Mouse (Mus musculus) heart, embryonic 16.5 days (tissue): Measurements from ENCODE around the gene Slamf9. TPM values are rescaled to one million over a fixed set of nuclear protein-coding genes. Genes with fewer than 3 reads are reported as not detected.

Experiments used
- ATAC-seq: fragments of 200-750 bp; cut with Nextera tagmentation; replicated peaks from 2 replicates; pipeline ENCODE4 v1.8.0; 2017; ENCODE audit warnings: moderate number of reproducible peaks; ENCODE audit not compliant: insufficient read depth, low FRiP score; ENCODE audit errors: extremely low read depth
- H3K27ac ChIP-seq: fragments of 300-500 bp; sonication (generic); 2 replicates; pipeline ENCODE4 v1.5.1; 2014; ENCODE audit warnings: mild to moderate bottlenecking, low read length, control low read depth, moderate library complexity
- H3K27me3 ChIP-seq: fragments of 300-500 bp; sonication (generic); 2 replicates; pipeline ENCODE4 v1.6.1; 2014; ENCODE audit warnings: low read length, mixed read lengths; ENCODE audit not compliant: control insufficient read depth, insufficient read depth
- H3K36me3 ChIP-seq: fragments of 300-500 bp; sonication (generic); 2 replicates; pipeline ENCODE4 v1.6.1; 2014; ENCODE audit not compliant: control insufficient read depth, insufficient read depth
- H3K4me1 ChIP-seq: fragments of 300-500 bp; sonication (generic); 2 replicates; pipeline ENCODE4 v1.6.1; 2014; ENCODE audit warnings: low read length, mixed read lengths; ENCODE audit not compliant: control insufficient read depth, insufficient read depth
- H3K4me2 ChIP-seq: fragments of 300-500 bp; sonication (generic); 2 replicates; pipeline ENCODE4 v1.6.1; 2014; ENCODE audit warnings: low read depth, mild to moderate bottlenecking, control low read depth, low read length
- H3K4me3 ChIP-seq: fragments of 300-500 bp; sonication (generic); 2 replicates; pipeline ENCODE4 v1.5.1; 2014; ENCODE audit warnings: mild to moderate bottlenecking, control low read depth, low read length
- H3K9ac ChIP-seq: fragments of 300-500 bp; sonication (generic); 2 replicates; pipeline ENCODE4 v1.6.1; 2014; ENCODE audit warnings: low read length, control low read depth
- H3K9me3 ChIP-seq: fragments of 300-500 bp; sonication (generic); replicated peaks from 2 replicates; pipeline ENCODE4 v1.6.1; 2016; ENCODE audit warnings: low read length; ENCODE audit not compliant: control insufficient read depth
- WGBS: fragments of 180-500 bp; shearing (Covaris S2); extraction: QIAGEN DNeasy Blood & Tissue Kit; methylation state at CpG from one replicate; pipeline ENCODE4 v1.1.7; 2014; 5-methylcytosine and 5-hydroxymethylcytosine counted together
- polyA plus RNA-seq: library from polyadenylated mRNA; unstranded; fragments of >200 nt; fragmentation: Nextera tagmentation; extraction: Ambion mirVana; gene quantifications from 2 replicates; pipeline ENCODE4 v1.2.1, GENCODE M21; 2015

Slamf9 gene
- polyA plus RNA-seq, 1 experiment from 2014 or later: 0.95 TPM

GRCm38 (mm10) chr1:172433851-172434165 lies 41.4 kb upstream of the Slamf9 start:
- H3K9ac ChIP-seq: no peak overlapping the region
- H3K27me3 ChIP-seq: no peaks in the 10 kb centered on the region
- ATAC-seq: no peak
- H3K27ac ChIP-seq: no peak overlapping the region
- H3K36me3 ChIP-seq: no peaks in the 10 kb centered on the region
- 74% methylated on average over 4 of the region's 4 CpGs for WGBS
- H3K4me1 ChIP-seq: peaks cover 24% of the 10 kb centered on the region
- H3K4me3 ChIP-seq: no peak overlapping the region
- no peaks in the 10 kb centered on the region for H3K9me3 ChIP-seq
- H3K4me2 ChIP-seq: no peak overlapping the region

GRCm38 (mm10) chr1:172436785-172437184 lies 38.4 kb upstream of the Slamf9 start:
- H3K9me3 ChIP-seq: no peaks in the 10 kb centered on the region
- no peak overlapping the region for H3K4me3 ChIP-seq
- no peak overlapping the region for H3K4me2 ChIP-seq
- no peak for ATAC-seq
- WGBS: 29% methylated on average over 6 of the region's 6 CpGs
- no peak overlapping the region for H3K27ac ChIP-seq
- H3K27me3 ChIP-seq: no peaks in the 10 kb centered on the region
- peaks cover 20% of the 10 kb centered on the region for H3K4me1 ChIP-seq
- H3K9ac ChIP-seq: no peak overlapping the region
- no peaks in the 10 kb centered on the region for H3K36me3 ChIP-seq

- H3K36me3 ChIP-seq: no peaks in the 10 kb centered on the region
- H3K4me2 ChIP-seq: no peak overlapping the region
- H3K4me3 ChIP-seq: no peak overlapping the region
- no peak overlapping the region for H3K27ac ChIP-seq
- peaks cover 3% of the 10 kb centered on the region; the same call in 1 of the 2 replicates for H3K4me1 ChIP-seq
- no peak for ATAC-seq
- 67% methylated on average over 2 of the region's 2 CpGs for WGBS
- no peak overlapping the region for H3K9ac ChIP-seq
- H3K9me3 ChIP-seq: no peaks in the 10 kb centered on the region
- no peaks in the 10 kb centered on the region for H3K27me3 ChIP-seq
These were observed 36.5 kb upstream of the Slamf9 start for GRCm38 (mm10) chr1:172438621-172439020.

- H3K9ac ChIP-seq: no peak overlapping the region
- no peak overlapping the region for H3K4me2 ChIP-seq
- 83% methylated on average over 3 of the region's 3 CpGs for WGBS
- no peaks in the 10 kb centered on the region for H3K27me3 ChIP-seq
- H3K4me3 ChIP-seq: no peak overlapping the region
- H3K36me3 ChIP-seq: no peaks in the 10 kb centered on the region
- 0 out of 2 replicates have a peak, but pooled peaks cover 3% of the 10 kb centered on the region for H3K4me1 ChIP-seq
- no peaks in the 10 kb centered on the region for H3K9me3 ChIP-seq
- no peak overlapping the region for H3K27ac ChIP-seq
- ATAC-seq: no peak
These were observed 34.6 kb upstream of the Slamf9 start for GRCm38 (mm10) chr1:172440521-172440920.

GRCm38 (mm10) chr1:172441935-172442445 lies 33.2 kb upstream of the Slamf9 start:
- ATAC-seq: no peak
- WGBS: 76% methylated on average over 9 of the region's 9 CpGs

GRCm38 (mm10) chr1:172450226-172450625 lies 24.9 kb upstream of the Slamf9 start:
- no peak for ATAC-seq
- WGBS: 11% methylated on average over 2 of the region's 2 CpGs

More at GRCm38 (mm10) chr1:172441935-172442445, 33.2 kb upstream of the Slamf9 start:
- Histone ChIP-seq H3K9ac (no peak overlapping the region), H3K4me2 (no peak overlapping the region), H3K9me3 (no peaks in the 10 kb centered on the region), H3K4me1 (no peaks in the 10 kb centered on the region), H3K4me3 (no peak overlapping the region), H3K27me3 (no peaks in the 10 kb centered on the region), H3K36me3 (no peaks in the 10 kb centered on the region), H3K27ac (no peak overlapping the region)

GRCm38 (mm10) chr1:172450848-172451470 lies 24.2 kb upstream of the Slamf9 start:
- Histone ChIP-seq H3K9me3 (no peaks in the 10 kb centered on the region), H3K4me3 (no peak overlapping the region), H3K9ac (no peak overlapping the region), H3K4me2 (no peak overlapping the region), H3K36me3 (no peaks in the 10 kb centered on the region), H3K4me1 (no peaks in the 10 kb centered on the region), H3K27ac (no peak overlapping the region), H3K27me3 (no peaks in the 10 kb centered on the region)
- 39% methylated on average over 17 of the region's 17 CpGs for WGBS
- no peak for ATAC-seq

More at GRCm38 (mm10) chr1:172450226-172450625, 24.9 kb upstream of the Slamf9 start:
- H3K36me3 ChIP-seq: no peaks in the 10 kb centered on the region
- H3K4me1 ChIP-seq: no peaks in the 10 kb centered on the region
- no peak overlapping the region for H3K4me2 ChIP-seq
- no peaks in the 10 kb centered on the region for H3K9me3 ChIP-seq
- H3K4me3 ChIP-seq: no peak overlapping the region
- no peak overlapping the region for H3K9ac ChIP-seq
- no peaks in the 10 kb centered on the region for H3K27me3 ChIP-seq
- H3K27ac ChIP-seq: no peak overlapping the region

GRCm38 (mm10) chr1:172452911-172453310 lies 22.2 kb upstream of the Slamf9 start:
- no peaks in the 10 kb centered on the region for H3K36me3 ChIP-seq
- H3K4me2 ChIP-seq: no peak overlapping the region
- H3K4me1 ChIP-seq: no peaks in the 10 kb centered on the region
- no peaks in the 10 kb centered on the region for H3K27me3 ChIP-seq
- no peak overlapping the region for H3K27ac ChIP-seq
- no peaks in the 10 kb centered on the region for H3K9me3 ChIP-seq
- H3K4me3 ChIP-seq: no peak overlapping the region
- 72% methylated on average over 2 of the region's 2 CpGs for WGBS
- no peak for ATAC-seq
- no peak overlapping the region for H3K9ac ChIP-seq

- no peaks in the 10 kb centered on the region for H3K4me1 ChIP-seq
- no peaks in the 10 kb centered on the region for H3K9me3 ChIP-seq
- H3K36me3 ChIP-seq: no peaks in the 10 kb centered on the region
- 78% methylated on average over 2 of the region's 2 CpGs for WGBS
- no peak for ATAC-seq
- H3K27ac ChIP-seq: no peak overlapping the region
- no peak overlapping the region for H3K9ac ChIP-seq
- H3K4me2 ChIP-seq: no peak overlapping the region
- H3K4me3 ChIP-seq: no peak overlapping the region
- no peaks in the 10 kb centered on the region for H3K27me3 ChIP-seq
These were observed 21.3 kb upstream of the Slamf9 start for GRCm38 (mm10) chr1:172453810-172454209.
